Mouse (Mus musculus): ENCODE measurements around the gene Nos3. TPM values are rescaled to one million over a fixed set of nuclear protein-coding genes. Genes with fewer than 3 reads are reported as not detected.

Nos3 gene
- polyA plus RNA-seq, 1 experiment from 2014 or later, result 27.9 TPM

- Histone ChIP-seq H3K4me2 (no peak overlapping the region), H3K4me3 (no peak overlapping the region)
Measured at GRCm38 (mm10) chr5:24433993-24434392, 69.4 kb downstream of the Nos3 start.

More at GRCm38 (mm10) chr5:24433993-24434392, 69.4 kb downstream of the Nos3 start:
- Histone ChIP-seq H3K9ac (no peak overlapping the region), H3K27me3 (no peaks in the 10 kb centered on the region), H3K36me3 (peaks cover 90% of the 10 kb centered on the region), H3K4me1 (replicated peaks) (peaks cover 7% of the 10 kb centered on the region; the same call in 1 of the 2 replicates), H3K9me3 (replicated peaks) (no peaks in the 10 kb centered on the region), H3K27ac (no peak overlapping the region)
- WGBS, result 84% methylated on average over 8 of the region's 8 CpGs
- ATAC-seq (replicated peaks; ENCODE audit: insufficient number of reproducible peaks, insufficient read depth, low FRiP score, low read depth), result no peak

Other genes with a start within 250 kb of the Nos3 start
- gene Nupl2, start 199.8 kb upstream of the Nos3 start, polyA plus RNA-seq (2015; fragmentation: Nextera tagmentation; extraction: Ambion mirVana), result 10.9 and 12.1 TPM in 2 replicates
- gene Kcnh2, start 13.2 kb upstream of the Nos3 start, polyA plus RNA-seq (2015; fragmentation: Nextera tagmentation; extraction: Ambion mirVana), result 21.0 and 27.2 TPM in 2 replicates
- gene Atg9b, start 27.3 kb downstream of the Nos3 start, polyA plus RNA-seq (2015; fragmentation: Nextera tagmentation; extraction: Ambion mirVana), result 0.81 and 1.6 TPM in 2 replicates
- 54.4 and 70.1 TPM in 2 replicates for gene Abcb8, start 28.9 kb downstream of the Nos3 start, polyA plus RNA-seq (2015; fragmentation: Nextera tagmentation; extraction: Ambion mirVana)
- gene Asic3, start 48.6 kb downstream of the Nos3 start, polyA plus RNA-seq (2015; fragmentation: Nextera tagmentation; extraction: Ambion mirVana), result not detected in 2 replicates
- 27.5 and 32.5 TPM in 2 replicates for gene Cdk5, start 58.7 kb downstream of the Nos3 start, polyA plus RNA-seq (2015; fragmentation: Nextera tagmentation; extraction: Ambion mirVana)
- gene Slc4a2, start 59.0 kb downstream of the Nos3 start, polyA plus RNA-seq (2015; fragmentation: Nextera tagmentation; extraction: Ambion mirVana), result 25.6 and 30.6 TPM in 2 replicates
- 173 and 188 TPM in 2 replicates for gene Fastk, start 80.5 kb downstream of the Nos3 start, polyA plus RNA-seq (2015; fragmentation: Nextera tagmentation; extraction: Ambion mirVana)
- gene Tmub1, start 83.0 kb downstream of the Nos3 start, polyA plus RNA-seq (2015; fragmentation: Nextera tagmentation; extraction: Ambion mirVana), result 17.0 and 20.0 TPM in 2 replicates
- gene Agap3, start 87.4 kb downstream of the Nos3 start, polyA plus RNA-seq (2015; fragmentation: Nextera tagmentation; extraction: Ambion mirVana), result 27.9 and 35.7 TPM in 2 replicates
- gene Gbx1, start 162.4 kb downstream of the Nos3 start, polyA plus RNA-seq (2015; fragmentation: Nextera tagmentation; extraction: Ambion mirVana), result not detected in 2 replicates
- 7.0 and 7.4 TPM in 2 replicates for gene Asb10, start 176.2 kb downstream of the Nos3 start, polyA plus RNA-seq (2015; fragmentation: Nextera tagmentation; extraction: Ambion mirVana)
- 0.09 TPM in 1 of 2 replicates, not detected in the other for gene 4931409K22Rik, start 192.0 kb downstream of the Nos3 start, polyA plus RNA-seq (2015; fragmentation: Nextera tagmentation; extraction: Ambion mirVana)
- 55.7 and 71.7 TPM in 2 replicates for gene Abcf2, start 212.7 kb downstream of the Nos3 start, polyA plus RNA-seq (2015; fragmentation: Nextera tagmentation; extraction: Ambion mirVana)
- 13.1 and 18.5 TPM in 2 replicates for gene Chpf2, start 221.9 kb downstream of the Nos3 start, polyA plus RNA-seq (2015; fragmentation: Nextera tagmentation; extraction: Ambion mirVana)